Mouse (Mus musculus) brain, embryonic 14.5 days (tissue): ENCODE results near the gene Cela2a.

ENCODE experiments used
- CTCF ChIP-seq: fragments of 200-500 bp; IDR thresholded peaks from 2 replicates; pipeline ENCODE4 v1.5.1; 2012; ENCODE audit warnings: inconsistent platforms, mild to moderate bottlenecking, moderate library complexity, borderline replicate concordance; ENCODE audit not compliant: insufficient read depth, insufficient read length; ENCODE audit errors: extremely low read depth
- POLR2A ChIP-seq: fragments of 200-500 bp; IDR thresholded peaks from 2 replicates; pipeline ENCODE4 v1.6.1; 2012; ENCODE audit warnings: mild to moderate bottlenecking, inconsistent platforms, borderline replicate concordance; ENCODE audit not compliant: poor library complexity, insufficient read depth, insufficient read length, severe bottlenecking; ENCODE audit errors: extremely low read depth

DNA sequence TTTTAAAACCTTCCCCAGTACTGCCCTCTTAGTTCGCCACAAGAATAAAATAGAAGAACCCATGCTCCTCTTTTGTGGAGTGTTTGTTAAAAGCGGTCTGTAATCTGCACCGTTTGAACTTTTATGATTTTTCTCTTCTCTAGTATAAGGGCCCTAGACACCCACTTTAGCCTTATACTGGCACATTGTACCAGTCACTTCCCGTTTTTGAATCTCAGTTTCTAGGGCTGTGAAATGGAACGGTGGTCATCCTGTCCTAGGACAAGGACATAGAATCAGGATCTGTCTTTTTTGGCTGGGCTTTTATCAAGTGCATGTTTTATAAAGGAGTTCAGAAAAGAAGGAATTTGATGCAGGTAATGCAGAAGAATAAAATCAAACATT lies 31.8 kb downstream of the Cela2a start:
- TF ChIP-seq CTCF (no peak), POLR2A (no peak)
